Mouse (Mus musculus) adrenal gland, adult 2 months (tissue): ENCODE results near the gene Adamts3. TPM values are rescaled to one million over a fixed set of nuclear protein-coding genes. Genes with fewer than 3 reads are reported as not detected.

Source experiments
- DNase-seq: peaks from one replicate; pipeline ENCODE4 v3.0.0; 2021
- polyA plus RNA-seq: library from polyadenylated mRNA; depleted of rRNA; stranded (reverse); fragments of >200 nt; gene quantifications from 2 replicates; pipeline ENCODE4 v1.2.3, GENCODE M21; 2012
- total RNA-seq, 2 experiments: library from RNA; stranded (reverse); gene quantifications; 2 replicates each; pipeline ENCODE4 v1.2.3; 2021

Adamts3 gene
- total and polyA plus RNA-seq, 3 experiments, result 2.3 to 4.5 (median 4.3) TPM

DNA sequence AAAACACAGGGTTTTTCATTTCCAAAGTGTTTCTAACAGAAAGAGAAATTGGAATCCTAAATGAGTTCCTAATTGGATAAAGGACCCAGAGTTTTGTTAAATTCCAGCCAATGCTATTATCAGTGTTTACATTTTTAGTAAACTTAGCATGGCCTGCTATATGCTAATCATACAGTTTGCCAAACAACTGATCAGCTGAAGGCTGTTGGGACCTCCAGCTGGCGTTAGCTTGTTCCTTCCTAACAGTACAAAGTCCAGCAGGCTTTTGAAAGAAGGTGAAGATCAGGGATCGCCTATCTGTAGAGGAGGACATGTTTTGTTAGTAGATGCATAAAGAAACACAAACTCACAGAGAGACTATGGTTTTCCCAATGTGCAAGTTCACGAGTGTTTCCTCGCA, 173.7 kb downstream of the Adamts3 start:
- no peak for DNase-seq

- DNase-seq, result peak; percentile 38
These were observed 178.9 kb downstream of the Adamts3 start for GRCm38 (mm10) chr5:89704264-89704663.

- DNase-seq, result peak; percentile 51
These were observed 181.7 kb downstream of the Adamts3 start for GRCm38 (mm10) chr5:89701241-89702007.

DNA sequence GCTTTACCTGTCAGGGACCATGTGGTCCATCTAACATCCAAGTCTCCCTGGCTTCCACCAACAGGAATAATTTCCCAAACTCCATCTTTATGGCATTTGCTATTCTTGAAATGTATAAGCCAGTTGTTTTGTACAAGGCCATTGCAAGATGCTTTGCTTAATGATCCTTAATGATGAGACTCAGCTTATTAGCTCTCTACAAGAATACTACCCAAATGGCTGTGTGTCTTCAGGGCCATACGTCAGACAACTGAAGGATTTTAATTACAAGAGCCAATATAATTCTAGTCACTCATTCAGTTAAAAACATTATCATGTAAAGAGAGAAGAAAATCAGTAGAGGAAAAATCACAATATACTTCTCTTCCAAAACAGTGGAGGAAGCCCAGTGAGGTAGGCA, 195.3 kb downstream of the Adamts3 start:
- no peak for DNase-seq

GRCm38 (mm10) chr5:89679871-89680536, 203.1 kb downstream of the Adamts3 start:
- no peak for DNase-seq

DNA sequence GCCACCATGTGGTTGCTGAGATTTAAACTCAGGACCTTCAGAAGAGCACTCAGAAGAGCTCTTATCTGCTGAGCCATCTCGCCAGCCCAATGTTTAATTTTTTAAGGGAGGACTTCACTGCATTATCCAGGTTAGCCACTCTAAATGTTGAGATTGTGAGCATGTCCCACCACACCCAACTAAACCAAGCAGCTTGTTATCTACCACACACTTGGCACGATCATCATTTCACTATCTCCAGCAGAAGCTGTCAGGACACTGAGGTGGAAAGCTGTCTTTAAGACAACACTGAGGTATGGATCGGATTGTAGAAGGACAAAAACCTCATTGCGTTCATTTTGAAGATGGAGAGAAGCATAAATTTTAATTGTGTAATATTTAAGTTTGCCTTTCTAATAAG, 205.0 kb downstream of the Adamts3 start:
- DNase-seq, result no peak

GRCm38 (mm10) chr5:89674066-89674848, 208.9 kb downstream of the Adamts3 start:
- no peak for DNase-seq

GRCm38 (mm10) chr5:89672950-89673349, 210.2 kb downstream of the Adamts3 start:
- DNase-seq, result no peak

- no peak for DNase-seq
These were observed 228.8 kb downstream of the Adamts3 start for GRCm38 (mm10) chr5:89654327-89654726.

GRCm38 (mm10) chr5:89653862-89654261, 229.3 kb downstream of the Adamts3 start:
- no peak for DNase-seq

DNA sequence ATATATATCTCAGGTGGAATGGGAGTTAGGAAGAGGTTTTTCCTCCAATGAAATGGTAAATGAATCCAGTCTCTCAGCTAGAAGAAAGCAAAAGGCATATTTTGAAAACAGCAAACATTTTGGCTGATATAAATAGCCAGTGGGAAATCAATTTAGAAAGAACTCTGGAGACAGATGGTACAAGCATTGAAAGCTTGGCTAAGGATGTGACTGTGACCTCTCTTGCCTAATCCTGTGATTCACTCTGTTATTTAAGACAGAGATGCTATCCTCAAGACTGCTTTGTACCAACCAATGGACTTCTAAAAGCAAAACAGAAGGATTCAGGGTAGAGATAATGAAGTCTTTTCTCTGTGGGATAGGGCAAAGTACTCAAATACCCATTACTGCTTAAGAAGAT, 236.2 kb downstream of the Adamts3 start:
- no peak for DNase-seq

- DNase-seq, result no peak
These were observed 247.7 kb downstream of the Adamts3 start for GRCm38 (mm10) chr5:89635434-89635833.

DNA sequence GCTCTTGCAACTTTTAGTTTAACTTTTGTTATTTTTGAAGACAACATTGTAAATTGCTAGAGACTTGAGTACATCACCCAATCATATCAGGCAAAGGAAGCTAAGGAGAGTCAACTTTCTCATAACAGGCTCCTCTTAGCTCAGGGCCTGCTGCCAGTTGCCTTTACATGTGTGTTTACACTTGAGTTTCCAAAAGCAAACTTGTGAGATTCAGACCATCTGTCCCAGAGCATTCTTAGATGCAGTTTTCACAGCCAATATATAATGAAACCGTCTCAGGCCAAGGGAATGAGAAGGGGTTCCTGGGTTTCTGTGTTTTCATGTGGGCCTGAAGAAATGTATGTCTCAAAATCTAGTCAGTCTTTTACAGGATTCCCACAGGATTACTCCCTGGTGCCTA, 251.5 kb downstream of the Adamts3 start:
- DNase-seq, result no peak
